Mouse (Mus musculus) T-cell, adult 66 days (primary cell): Measurements from ENCODE around the gene Ccl27a. TPM values are rescaled to one million over a fixed set of nuclear protein-coding genes. Genes with fewer than 3 reads are reported as not detected.

Experiments used
- total RNA-seq, 2 experiments: library from RNA; stranded (reverse); gene quantifications; 3 replicates in 1 of 2; 4 replicates in 1 of 2; pipeline ENCODE4 v1.2.4; 2023

The Ccl27a gene
- 10 to 100 TPM in 1 of 2 experiments, 1 to 10 TPM in 1; 9.0 to 12.4 TPM for total RNA-seq

GRCm38 (mm10) chr4:41774002-41774401 is at the start of gene Ccl27a:
Gene Ccl27a, minus strand, starts transcription at chr4:41774247.

GRCm38 (mm10) chr4:41755338-41756305 is 18.4 kb downstream of the Ccl27a start, which contains the start of gene Sigmar1:
Gene Sigmar1, minus strand, starts transcription at chr4:41756157.

GRCm38 (mm10) chr4:41754797-41755337 is 19.2 kb downstream of the Ccl27a start, which contains the start of gene Galt:
Gene Galt, plus strand, starts transcription at chr4:41755228.

DNA sequence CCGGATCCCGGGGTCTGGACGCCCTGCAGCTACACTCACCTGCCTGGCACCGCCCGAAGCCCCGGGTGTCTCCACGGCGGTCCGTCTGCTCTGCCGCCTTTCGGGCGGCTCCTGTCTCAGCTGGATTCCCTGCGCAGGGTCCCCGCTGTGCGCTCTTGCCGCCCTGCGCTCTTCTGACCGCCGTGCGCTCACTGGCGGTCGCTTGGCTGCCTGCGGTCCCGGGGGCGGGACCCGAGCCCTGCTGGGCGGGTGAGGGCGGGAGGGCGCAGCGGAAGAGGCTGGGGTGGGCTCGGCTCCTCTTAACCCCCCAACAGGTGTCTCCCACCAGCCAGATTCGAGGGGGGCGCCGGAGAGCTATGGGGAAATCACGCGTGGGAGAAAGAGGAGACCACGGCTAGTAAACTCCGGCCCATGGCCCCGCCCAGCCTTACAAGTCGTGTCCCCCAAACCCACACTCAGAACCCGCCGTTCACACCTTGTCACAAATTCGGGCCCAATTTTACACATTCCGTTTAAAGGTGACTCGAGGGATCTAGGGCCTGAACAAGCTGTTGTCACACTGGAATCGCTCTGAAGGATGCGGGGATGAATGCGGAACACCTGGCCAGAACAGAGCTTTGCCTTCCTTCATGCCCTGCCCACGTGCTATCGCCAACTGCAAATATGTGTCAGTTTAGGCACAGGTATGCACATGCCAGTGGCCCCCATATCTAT is 42.8 kb downstream of the Ccl27a start, which contains the start of gene Arid3c:
Arid3c (minus strand) TSS at position 91 of the 714 bp plus-strand sequence.

GRCm38 (mm10) chr4:41722918-41723351 is 51.1 kb downstream of the Ccl27a start, which contains the start of gene Dctn3:
Gene Dctn3, minus strand, starts transcription at chr4:41723170.

Other genes with a start within 250 kb of the Ccl27a start
- gene Fam219a, start 204.7 kb downstream of the Ccl27a start, total RNA-seq, result 10 to 100 TPM in 1 of 2 experiments, 1 to 10 TPM in 1; 9.9 to 14.5 TPM
- not detected for gene Dnaic1, start 204.5 kb downstream of the Ccl27a start, total RNA-seq
- gene Enho, start 133.9 kb downstream of the Ccl27a start, total RNA-seq, result not detected
- gene Cntfr, start 77.2 kb downstream of the Ccl27a start, total RNA-seq, result not detected
- 10 to 100 TPM; 19.6 to 21.7 TPM for gene Il11ra1, start 74.3 kb downstream of the Ccl27a start, total RNA-seq
- gene Rpp25l, start 60.7 kb downstream of the Ccl27a start, total RNA-seq, result 10 to 100 TPM; 29.6 to 37.3 TPM
- 10 to 100 TPM; 52.7 to 58.8 TPM for gene Dctn3, start 51.1 kb downstream of the Ccl27a start, total RNA-seq
- under 1 TPM in 1 of 2 experiments, not detected in 1; 0.44 TPM for gene Arid3c, start 43.1 kb downstream of the Ccl27a start, total RNA-seq
- 10 to 100 TPM; 57.6 to 57.9 TPM for gene Galt, start 19.0 kb downstream of the Ccl27a start, total RNA-seq
- gene Sigmar1, start 18.1 kb downstream of the Ccl27a start, total RNA-seq, result 10 to 100 TPM; 23.2 to 24.9 TPM
- not detected for gene Gm21541, start 129.4 kb upstream of the Ccl27a start, total RNA-seq
- gene Gm20878, start 167.3 kb upstream of the Ccl27a start, total RNA-seq, result 1 to 10 TPM; 3.6 to 5.7 TPM
- not detected for gene Fam205a4, start 191.8 kb upstream of the Ccl27a start, total RNA-seq